Mouse (Mus musculus): Measurements from ENCODE around the gene BB287469. TPM values are rescaled to one million over a fixed set of nuclear protein-coding genes. Genes with fewer than 3 reads are reported as not detected.

Gene BB287469
- polyA plus RNA-seq, 1 experiment from 2014 or later = not detected

Other genes starting within 250 kb of the BB287469 start
- gene Oog1, start 213.9 kb upstream of the BB287469 start, polyA plus RNA-seq (2015; fragmentation: Nextera tagmentation; extraction: Ambion mirVana) = not detected in 2 replicates
- gene Gm4027, start 197.7 kb upstream of the BB287469 start, polyA plus RNA-seq (2015; fragmentation: Nextera tagmentation; extraction: Ambion mirVana) = not detected in 2 replicates
- gene Gm16381, start 172.0 kb upstream of the BB287469 start, polyA plus RNA-seq (2015; fragmentation: Nextera tagmentation; extraction: Ambion mirVana) = not detected in 2 replicates
- gene Gm21319, start 40.8 kb upstream of the BB287469 start, polyA plus RNA-seq (2015; fragmentation: Nextera tagmentation; extraction: Ambion mirVana) = not detected in 2 replicates
- not detected in 2 replicates for gene Gm21936, start 21.1 kb upstream of the BB287469 start, polyA plus RNA-seq (2015; fragmentation: Nextera tagmentation; extraction: Ambion mirVana)
- gene Gm2001, start 25.8 kb downstream of the BB287469 start, polyA plus RNA-seq (2015; fragmentation: Nextera tagmentation; extraction: Ambion mirVana) = not detected in 2 replicates
- gene Gm2016, start 57.5 kb downstream of the BB287469 start, polyA plus RNA-seq (2015; fragmentation: Nextera tagmentation; extraction: Ambion mirVana) = not detected in 2 replicates
- not detected in 2 replicates for gene Gm2022, start 78.8 kb downstream of the BB287469 start, polyA plus RNA-seq (2015; fragmentation: Nextera tagmentation; extraction: Ambion mirVana)
- not detected in 2 replicates for gene Gm2035, start 103.3 kb downstream of the BB287469 start, polyA plus RNA-seq (2015; fragmentation: Nextera tagmentation; extraction: Ambion mirVana)
- gene Gm2042, start 137.5 kb downstream of the BB287469 start, polyA plus RNA-seq (2015; fragmentation: Nextera tagmentation; extraction: Ambion mirVana) = not detected in 2 replicates
- gene Gm2075, start 195.3 kb downstream of the BB287469 start, polyA plus RNA-seq (2015; fragmentation: Nextera tagmentation; extraction: Ambion mirVana) = not detected in 2 replicates
- not detected in 2 replicates for gene Gm6803, start 202.2 kb downstream of the BB287469 start, polyA plus RNA-seq (2015; fragmentation: Nextera tagmentation; extraction: Ambion mirVana)
- not detected in 2 replicates for gene Gm2056, start 210.4 kb downstream of the BB287469 start, polyA plus RNA-seq (2015; fragmentation: Nextera tagmentation; extraction: Ambion mirVana)